In genomic region chr3:55080055-55080454, GRCm38 (mm10) we compare ENCODE assay signal across 8 mouse cellular contexts. TPM values are rescaled to one million over a fixed set of nuclear protein-coding genes. Genes with fewer than 3 reads are reported as not detected.
DNase-seq lines count a peak whose midpoint lies in the region; ATAC-seq and TF ChIP-seq lines count a peak whose summit lies in the region.

No protein-coding gene starts in this region.

- peak; percentile 41 for DNase-seq in MEL-GATA-1-ER (ENCODE audit: extremely low read depth, low read depth)
- DNase-seq in c-Kit-positive CD71-negative TER-119-negative erythroid progenitor cells, embryonic 14.5 days (ENCODE audit: low read depth) = peak; percentile 50
- DNase-seq in forebrain, embryonic 11.5 days (ENCODE audit: low spot score) = peak; percentile 83
- peak; percentile 71 for DNase-seq in hindbrain, embryonic 10.5 days (ENCODE audit: low spot score)
- peak; percentile 58 to 79 for DNase-seq in layer of hippocampus, adult 8-10 months (ENCODE audit: low spot score in 2 of 2)
- DNase-seq in lung, embryonic 14.5 days = peak; percentile 93
- peak; percentile 25 for DNase-seq in ovary, adult 18-20 months (ENCODE audit: low spot score)
- peak; percentile 37 to 44 for DNase-seq in thymus, postnatal 36 days

- no peaks in the 10 kb centered on the region for H3K27me3 ChIP-seq in forebrain, embryonic 11.5 days (ENCODE audit: control insufficient read depth, insufficient read depth, low read length)
- H3K27me3 ChIP-seq in hindbrain, embryonic 10.5 days (ENCODE audit: insufficient read depth, poor library complexity, severe bottlenecking) = no peaks in the 10 kb centered on the region
- H3K27me3 ChIP-seq in lung, embryonic 14.5 days (ENCODE audit: insufficient read depth, low read length) = no peaks in the 10 kb centered on the region

- no peak overlapping the region for H3K27ac ChIP-seq in forebrain, embryonic 11.5 days (ENCODE audit: low read depth, low read length)
- H3K27ac ChIP-seq in hindbrain, embryonic 10.5 days = no peak overlapping the region
- no peak overlapping the region for H3K27ac ChIP-seq in lung, embryonic 14.5 days (ENCODE audit: low read depth)

- H3K36me3 ChIP-seq in forebrain, embryonic 11.5 days (ENCODE audit: control insufficient read depth, insufficient read depth, low read length) = no peaks in the 10 kb centered on the region
- H3K36me3 ChIP-seq in hindbrain, embryonic 10.5 days = no peaks in the 10 kb centered on the region
- H3K36me3 ChIP-seq in lung, embryonic 14.5 days (ENCODE audit: insufficient read depth) = no peaks in the 10 kb centered on the region

- H3K4me2 ChIP-seq in forebrain, embryonic 11.5 days (ENCODE audit: low read depth, low read length, severe bottlenecking) = no peak overlapping the region
- no peak overlapping the region for H3K4me2 ChIP-seq in lung, embryonic 14.5 days

- H3K9ac ChIP-seq in forebrain, embryonic 11.5 days (ENCODE audit: low read length) = no peak overlapping the region
- no peak overlapping the region for H3K9ac ChIP-seq in lung, embryonic 14.5 days

- no peak overlapping the region for H3K4me3 ChIP-seq in forebrain, embryonic 11.5 days (ENCODE audit: low read depth, low read length)
- H3K4me3 ChIP-seq in hindbrain, embryonic 10.5 days = no peak overlapping the region
- H3K4me3 ChIP-seq in lung, embryonic 14.5 days (ENCODE audit: low read depth, low read length) = no peak overlapping the region

- H3K9me3 ChIP-seq in forebrain, embryonic 11.5 days (ENCODE audit: control insufficient read depth, low read length) = no peaks in the 10 kb centered on the region
- no peaks in the 10 kb centered on the region for H3K9me3 ChIP-seq in hindbrain, embryonic 10.5 days
- H3K9me3 ChIP-seq in lung, embryonic 14.5 days (ENCODE audit: low read depth, low read length) = no peaks in the 10 kb centered on the region

- ATAC-seq in forebrain, embryonic 11.5 days (replicated peaks; ENCODE audit: low FRiP score) = peak; percentile 79
- ATAC-seq in lung, embryonic 14.5 days (ENCODE audit: insufficient read depth) = peak; percentile 92

- TF ChIP-seq CTCF in lung, embryonic 14.5 days (IDR thresholded peaks at IDR 0.05; ENCODE audit: low read depth) = peak; percentile 97

- H3K4me1 ChIP-seq in forebrain, embryonic 11.5 days (replicated peaks; ENCODE audit: control insufficient read depth, insufficient read depth, low read length) = no peaks in the 10 kb centered on the region
- no peaks in the 10 kb centered on the region for H3K4me1 ChIP-seq in hindbrain, embryonic 10.5 days (replicated peaks)
- H3K4me1 ChIP-seq in lung, embryonic 14.5 days (ENCODE audit: insufficient read depth) = no peaks in the 10 kb centered on the region

- WGBS in forebrain, embryonic 11.5 days = 18% methylated on average over 6 of the region's 6 CpGs
- WGBS in hindbrain, embryonic 10.5 days = 17% methylated on average over 6 of the region's 6 CpGs
- WGBS in lung, embryonic 14.5 days = 14% methylated on average over 6 of the region's 6 CpGs

RNA-seq across cellular contexts. Expression of gene Ccna1, which starts 24.8 kb away (rescaled TPM):
- 3.6 TPM in 2 replicates for polyA plus RNA-seq in forebrain, embryonic 11.5 days (2014; fragmentation: Nextera tagmentation; extraction: Ambion mirVana)
- 2.1 and 2.9 TPM in 2 replicates for polyA plus RNA-seq in hindbrain, embryonic 10.5 days (2016; fragmentation: Nextera tagmentation; extraction: Ambion mirVana)
- total RNA-seq in layer of hippocampus, adult 8-10 months (2022) = 1 to 10 TPM; 2.1 to 4.2 (median 2.6) TPM
- 1.4 and 1.5 TPM in 2 replicates for polyA plus RNA-seq in lung, embryonic 14.5 days (2014; fragmentation: Nextera tagmentation; extraction: Ambion mirVana)

RNA-seq across cellular contexts. Expression of gene Spg20, which starts 31.9 kb away (rescaled TPM):
- 53.3 and 53.6 TPM in 2 replicates for polyA plus RNA-seq in forebrain, embryonic 11.5 days (2014; fragmentation: Nextera tagmentation; extraction: Ambion mirVana)
- polyA plus RNA-seq in hindbrain, embryonic 10.5 days (2016; fragmentation: Nextera tagmentation; extraction: Ambion mirVana) = 41.5 and 55.9 TPM in 2 replicates
- 10 to 100 TPM; 41.3 to 56.1 (median 50.2) TPM for total RNA-seq in layer of hippocampus, adult 8-10 months (2022)
- 45.9 and 46.9 TPM in 2 replicates for polyA plus RNA-seq in lung, embryonic 14.5 days (2014; fragmentation: Nextera tagmentation; extraction: Ambion mirVana)

RNA-seq across cellular contexts. Expression of gene Ccdc169, which starts 57.1 kb away (rescaled TPM):
- 0.08 and 0.12 TPM in 2 replicates for polyA plus RNA-seq in forebrain, embryonic 11.5 days (2014; fragmentation: Nextera tagmentation; extraction: Ambion mirVana)
- 0.06 and 0.10 TPM in 2 replicates for polyA plus RNA-seq in hindbrain, embryonic 10.5 days (2016; fragmentation: Nextera tagmentation; extraction: Ambion mirVana)
- total RNA-seq in layer of hippocampus, adult 8-10 months (2022) = under 1 TPM; 0.23 to 0.97 (median 0.66) TPM
- polyA plus RNA-seq in lung, embryonic 14.5 days (2014; fragmentation: Nextera tagmentation; extraction: Ambion mirVana) = 0.07 TPM in 1 of 2 replicates, not detected in the other

Comparison
In these comparisons a context has a peak if more than half of its experiments do, and no peak if none do; other contexts are left out.
1. DNase-seq: peak in every context shown above with its lines; median percentile 93 in lung, embryonic 14.5 days; 83 in forebrain, embryonic 11.5 days; 71 in hindbrain, embryonic 10.5 days; 68 in layer of hippocampus, adult 8-10 months; 50 in c-Kit-positive CD71-negative TER-119-negative erythroid progenitor cells, embryonic 14.5 days; 41 in MEL-GATA-1-ER; 40 in thymus, postnatal 36 days; 25 in ovary, adult 18-20 months.